Mouse (Mus musculus) midbrain, embryonic 15.5 days (tissue): ENCODE data around the gene Kiss1. TPM values are rescaled to one million over a fixed set of nuclear protein-coding genes. Genes with fewer than 3 reads are reported as not detected.
"Not testable (repeated sequence)": the region's sequence is repeated elsewhere in the genome, so short reads cannot be mapped to it uniquely, and the experiment has no call there.

Experiments
- ATAC-seq: fragments of 200-750 bp; cut with Nextera tagmentation; replicated peaks from 2 replicates; pipeline ENCODE4 v1.8.0; 2017; ENCODE audit warnings: moderate TSS enrichment
- H3K27ac ChIP-seq: fragments of 300-500 bp; sonication (generic); 2 replicates; pipeline ENCODE4 v1.5.1; 2015; ENCODE audit warnings: mild to moderate bottlenecking, inconsistent platforms
- H3K27me3 ChIP-seq: fragments of 300-500 bp; sonication (generic); replicated peaks from 2 replicates; pipeline ENCODE4 v1.6.1; 2015; ENCODE audit warnings: inconsistent platforms
- H3K36me3 ChIP-seq: fragments of 300-500 bp; sonication (generic); replicated peaks from 2 replicates; pipeline ENCODE4 v1.6.1; 2015; ENCODE audit warnings: inconsistent platforms
- H3K4me1 ChIP-seq: fragments of 300-500 bp; sonication (generic); 2 replicates; pipeline ENCODE4 v1.6.1; 2015; ENCODE audit warnings: inconsistent platforms
- H3K4me2 ChIP-seq: fragments of 300-500 bp; sonication (generic); 2 replicates; pipeline ENCODE4 v1.6.1; 2015; ENCODE audit warnings: inconsistent platforms, mild to moderate bottlenecking, moderate library complexity
- H3K4me3 ChIP-seq: fragments of 300-500 bp; sonication (generic); 2 replicates; pipeline ENCODE4 v1.5.1; 2015; ENCODE audit warnings: mild to moderate bottlenecking, inconsistent platforms
- H3K9ac ChIP-seq: fragments of 300-500 bp; sonication (generic); 2 replicates; pipeline ENCODE4 v1.6.1; 2015; ENCODE audit warnings: mild to moderate bottlenecking, inconsistent platforms
- H3K9me3 ChIP-seq: fragments of 300-500 bp; sonication (generic); 2 replicates; pipeline ENCODE4 v1.6.1; 2016; ENCODE audit warnings: inconsistent platforms
- WGBS: fragments of 180-500 bp; shearing (Covaris S2); methylation state at CpG from one replicate; pipeline ENCODE4 v1.1.7; 2015; ENCODE audit warnings: mixed read lengths; 5-methylcytosine and 5-hydroxymethylcytosine counted together
- polyA plus RNA-seq: library from polyadenylated mRNA; unstranded; fragments of >200 nt; fragmentation: Nextera tagmentation; extraction: Ambion mirVana; gene quantifications from 2 replicates; pipeline ENCODE4 v1.2.1, GENCODE M21; 2015

Kiss1 gene
- polyA plus RNA-seq, 1 experiment from 2014 or later: not detected

- Histone ChIP-seq H3K27me3 (no peaks in the 10 kb centered on the region), H3K27ac (no peak overlapping the region), H3K4me1 (peaks cover 22% of the 10 kb centered on the region), H3K9ac (no peak overlapping the region), H3K4me3 (no peak overlapping the region), H3K36me3 (no peaks in the 10 kb centered on the region), H3K4me2 (no peak overlapping the region), H3K9me3 (no peaks in the 10 kb centered on the region)
- no peak for ATAC-seq
- WGBS: 90% methylated on average over 8 of the region's 8 CpGs
Measured at GRCm38 (mm10) chr1:133325951-133326350, 4.3 kb downstream of the Kiss1 start.

GRCm38 (mm10) chr1:133327094-133327493, 5.4 kb downstream of the Kiss1 start:
- no peak for ATAC-seq
- H3K27ac ChIP-seq: no peak overlapping the region
- H3K9ac ChIP-seq: no peak overlapping the region
- WGBS: 63% methylated on average over 5 of the region's 5 CpGs
- H3K4me2 ChIP-seq: no peak overlapping the region
- no peaks in the 10 kb centered on the region for H3K9me3 ChIP-seq
- H3K27me3 ChIP-seq: no peaks in the 10 kb centered on the region
- H3K4me3 ChIP-seq: no peak overlapping the region
- H3K4me1 ChIP-seq: peaks cover 32% of the 10 kb centered on the region
- H3K36me3 ChIP-seq: no peaks in the 10 kb centered on the region

GRCm38 (mm10) chr1:133328299-133328795, 6.7 kb downstream of the Kiss1 start:
- no peak overlapping the region for H3K4me3 ChIP-seq
- no peaks in the 10 kb centered on the region for H3K36me3 ChIP-seq
- no peaks in the 10 kb centered on the region for H3K9me3 ChIP-seq
- H3K9ac ChIP-seq: no peak overlapping the region
- no peak overlapping the region for H3K27ac ChIP-seq
- 44% methylated on average over 6 of the region's 6 CpGs for WGBS
- H3K4me2 ChIP-seq: no peak overlapping the region
- peaks cover 32% of the 10 kb centered on the region for H3K4me1 ChIP-seq
- no peak for ATAC-seq
- H3K27me3 ChIP-seq: no peaks in the 10 kb centered on the region

GRCm38 (mm10) chr1:133328896-133329637, 7.4 kb downstream of the Kiss1 start:
- Histone ChIP-seq H3K4me2 (peak overlapping the region; percentile 48), H3K9me3 (no peaks in the 10 kb centered on the region), H3K4me1 (peaks cover 32% of the 10 kb centered on the region), H3K9ac (peak overlapping the region; percentile 11; the same call in 1 of the 2 replicates), H3K27ac (no peak overlapping the region), H3K27me3 (no peaks in the 10 kb centered on the region), H3K36me3 (no peaks in the 10 kb centered on the region), H3K4me3 (peak overlapping the region; percentile 23)
- no peak for ATAC-seq
- WGBS: 8% methylated on average over 34 of the region's 34 CpGs

- Histone ChIP-seq H3K4me2 (peak overlapping the region; percentile 48), H3K9me3 (no peaks in the 10 kb centered on the region), H3K4me1 (peaks cover 32% of the 10 kb centered on the region), H3K27me3 (no peaks in the 10 kb centered on the region), H3K9ac (no peak overlapping the region), H3K27ac (no peak overlapping the region), H3K36me3 (no peaks in the 10 kb centered on the region), H3K4me3 (peak overlapping the region; percentile 23)
- WGBS: 21% methylated on average over 7 of the region's 7 CpGs
- ATAC-seq: no peak
Measured at GRCm38 (mm10) chr1:133329638-133329964, 7.9 kb downstream of the Kiss1 start.

- no peaks in the 10 kb centered on the region for H3K9me3 ChIP-seq
- H3K4me3 ChIP-seq: no peak overlapping the region
- no peaks in the 10 kb centered on the region for H3K27me3 ChIP-seq
- WGBS: 23% methylated on average over 3 of the region's 3 CpGs
- H3K27ac ChIP-seq: peak overlapping the region; percentile 52
- H3K36me3 ChIP-seq: no peaks in the 10 kb centered on the region
- peaks cover 32% of the 10 kb centered on the region for H3K4me1 ChIP-seq
- H3K4me2 ChIP-seq: peak overlapping the region; percentile 1; the same call in 1 of the 2 replicates
- peak; percentile 84 for ATAC-seq
- no peak overlapping the region for H3K9ac ChIP-seq
Measured at GRCm38 (mm10) chr1:133331142-133331541, 9.5 kb downstream of the Kiss1 start.

- WGBS: 89% methylated on average over 11 of the region's 11 CpGs
- H3K9ac ChIP-seq: no peak overlapping the region
- H3K27ac ChIP-seq: no peak overlapping the region
- H3K4me2 ChIP-seq: no peak overlapping the region
- H3K27me3 ChIP-seq: no peaks in the 10 kb centered on the region
- H3K4me3 ChIP-seq: no peak overlapping the region
- no peaks in the 10 kb centered on the region for H3K36me3 ChIP-seq
- H3K4me1 ChIP-seq: peaks cover 32% of the 10 kb centered on the region
- H3K9me3 ChIP-seq: no peaks in the 10 kb centered on the region
- no peak for ATAC-seq
Measured at GRCm38 (mm10) chr1:133332656-133333430, 11.2 kb downstream of the Kiss1 start.

GRCm38 (mm10) chr1:133333937-133334336, 12.3 kb downstream of the Kiss1 start:
- Histone ChIP-seq H3K4me1 (peaks cover 23% of the 10 kb centered on the region), H3K27me3 (no peaks in the 10 kb centered on the region), H3K9me3 (no peaks in the 10 kb centered on the region), H3K9ac (no peak overlapping the region), H3K27ac (no peak overlapping the region), H3K4me3 (no peak overlapping the region), H3K4me2 (no peak overlapping the region), H3K36me3 (no peaks in the 10 kb centered on the region)
- no peak for ATAC-seq
- 32% methylated on average over 6 of the region's 6 CpGs for WGBS

GRCm38 (mm10) chr1:133340403-133340802, 18.7 kb downstream of the Kiss1 start:
- WGBS: 67% methylated on average over 1 of the region's 1 CpGs
- not testable (repeated sequence) for H3K4me3 ChIP-seq, H3K27ac ChIP-seq, ATAC-seq, H3K9ac ChIP-seq, H3K36me3 ChIP-seq, H3K27me3 ChIP-seq, H3K9me3 ChIP-seq, H3K4me1 ChIP-seq, H3K4me2 ChIP-seq

GRCm38 (mm10) chr1:133344357-133344756, 22.7 kb downstream of the Kiss1 start:
- H3K4me2 ChIP-seq: no peak overlapping the region
- 91% methylated on average over 2 of the region's 2 CpGs for WGBS
- ATAC-seq: no peak
- H3K27ac ChIP-seq: no peak overlapping the region
- no peak overlapping the region for H3K4me3 ChIP-seq
- H3K9me3 ChIP-seq: no peaks in the 10 kb centered on the region
- H3K9ac ChIP-seq: no peak overlapping the region
- H3K27me3 ChIP-seq: no peaks in the 10 kb centered on the region
- no peaks in the 10 kb centered on the region for H3K4me1 ChIP-seq
- no peaks in the 10 kb centered on the region for H3K36me3 ChIP-seq

- no peaks in the 10 kb centered on the region for H3K9me3 ChIP-seq
- no peaks in the 10 kb centered on the region for H3K27me3 ChIP-seq
- no peak overlapping the region for H3K27ac ChIP-seq
- no peak overlapping the region for H3K4me3 ChIP-seq
- no peak for ATAC-seq
- H3K36me3 ChIP-seq: no peaks in the 10 kb centered on the region
- no peak overlapping the region for H3K9ac ChIP-seq
- WGBS: 85% methylated on average over 9 of the region's 9 CpGs
- H3K4me2 ChIP-seq: no peak overlapping the region
- peaks cover 4% of the 10 kb centered on the region; the same call in 1 of the 2 replicates for H3K4me1 ChIP-seq
Measured at GRCm38 (mm10) chr1:133346531-133346930, 24.9 kb downstream of the Kiss1 start.

- no peaks in the 10 kb centered on the region for H3K27me3 ChIP-seq
- no peak overlapping the region for H3K4me2 ChIP-seq
- H3K27ac ChIP-seq: no peak overlapping the region
- no peak overlapping the region; the same call in 1 of the 2 replicates for H3K9ac ChIP-seq
- H3K4me1 ChIP-seq: peaks cover 11% of the 10 kb centered on the region
- H3K9me3 ChIP-seq: no peaks in the 10 kb centered on the region
- H3K4me3 ChIP-seq: no peak overlapping the region
- whole genome bisulfite sequencing: 76% methylated on average over 3 of the region's 3 CpGs
- ATAC-seq: no peak
- H3K36me3 ChIP-seq: no peaks in the 10 kb centered on the region
Measured at GRCm38 (mm10) chr1:133347226-133347625, 25.6 kb downstream of the Kiss1 start.
